Mouse (Mus musculus) adipocyte (in vitro differentiated cells): ENCODE measurements around the gene Tubgcp4.
A peak's percentile ranks its signal among the peaks of the same experiment; 100 is the strongest.
"Not testable (repeated sequence)": the region's sequence is repeated elsewhere in the genome, so short reads cannot be mapped to it uniquely, and the experiment has no call there.

Experiments used
- DNase-seq: peaks from one replicate; pipeline ENCODE4 v3.0.0-alpha.2; 2016; ENCODE audit warnings: low spot score

Tubgcp4 gene

GRCm38 (mm10) chr2:121170481-121170971 lies at the start of gene Tubgcp4:
Tubgcp4 (plus strand) TSS chr2:121170654.
- DNase-seq = peak; percentile 73

- DNase-seq = not testable (repeated sequence)
These were observed 44.2 kb upstream of the Tubgcp4 start for GRCm38 (mm10) chr2:121126302-121126701.

GRCm38 (mm10) chr2:121127536-121127935 lies 42.9 kb upstream of the Tubgcp4 start:
- no peak for DNase-seq

GRCm38 (mm10) chr2:121128865-121129620 lies 41.4 kb upstream of the Tubgcp4 start:
- no peak for DNase-seq

- peak; percentile 21 for DNase-seq
These were observed 37.6 kb upstream of the Tubgcp4 start for GRCm38 (mm10) chr2:121132822-121133221.

- no peak for DNase-seq
These were observed 33.1 kb upstream of the Tubgcp4 start for GRCm38 (mm10) chr2:121137371-121137770.

- peak; percentile 16 for DNase-seq
These were observed 31.0 kb upstream of the Tubgcp4 start for GRCm38 (mm10) chr2:121139266-121140017.

GRCm38 (mm10) chr2:121140018-121140882 lies 30.2 kb upstream of the Tubgcp4 start, which contains the start of the genes Adal and Lcmt2:
Adal (plus strand) TSS chr2:121140428.
Lcmt2 (minus strand) TSS chr2:121140653.
- DNase-seq = peak; percentile 92

- peak; percentile 33 for DNase-seq
These were observed 29.0 kb upstream of the Tubgcp4 start for GRCm38 (mm10) chr2:121141216-121142035.

- no peak for DNase-seq
These were observed 28.0 kb upstream of the Tubgcp4 start for GRCm38 (mm10) chr2:121142415-121142814.

GRCm38 (mm10) chr2:121149679-121150078 lies 20.8 kb upstream of the Tubgcp4 start:
- no peak for DNase-seq

- no peak for DNase-seq
These were observed 17.4 kb upstream of the Tubgcp4 start for GRCm38 (mm10) chr2:121153100-121153499.

- no peak for DNase-seq
These were observed 1.3 kb upstream of the Tubgcp4 start for GRCm38 (mm10) chr2:121169173-121169572.

GRCm38 (mm10) chr2:121169902-121170301 lies 552 bp upstream of the Tubgcp4 start:
- DNase-seq = peak; percentile 24

- DNase-seq = peak; percentile 92
These were observed 707 bp downstream of the Tubgcp4 start, which contains the start of gene Zscan29 for GRCm38 (mm10) chr2:121170980-121171742. Zscan29 (minus strand) TSS chr2:121171125.

GRCm38 (mm10) chr2:121178828-121179479 lies 8.5 kb downstream of the Tubgcp4 start:
- no peak for DNase-seq

- peak; percentile 21 for DNase-seq
These were observed 13.0 kb downstream of the Tubgcp4 start for GRCm38 (mm10) chr2:121183431-121183830.

- no peak for DNase-seq
These were observed 13.7 kb downstream of the Tubgcp4 start for GRCm38 (mm10) chr2:121184142-121184541.

- peak; percentile 15 for DNase-seq
These were observed 18.1 kb downstream of the Tubgcp4 start for GRCm38 (mm10) chr2:121188530-121188929.

GRCm38 (mm10) chr2:121195466-121195865 lies 25.0 kb downstream of the Tubgcp4 start:
- no peak for DNase-seq
